Mouse (Mus musculus) layer of hippocampus, adult 18-20 months (tissue): ENCODE data around the gene Celsr2. TPM values are rescaled to one million over a fixed set of nuclear protein-coding genes. Genes with fewer than 3 reads are reported as not detected.

Source experiments
- DNase-seq, 2 experiments: peaks; one replicate each; pipeline ENCODE4 v3.0.0; 2022; ENCODE audit warnings: low spot score in 2 of 2
- total RNA-seq, 2 experiments: library from RNA; stranded (reverse); gene quantifications; 2 replicates each; pipeline ENCODE4 v1.2.3; 2021

Celsr2 gene
- total RNA-seq, 2 experiments from 2014 or later: 172 to 173 TPM

DNA sequence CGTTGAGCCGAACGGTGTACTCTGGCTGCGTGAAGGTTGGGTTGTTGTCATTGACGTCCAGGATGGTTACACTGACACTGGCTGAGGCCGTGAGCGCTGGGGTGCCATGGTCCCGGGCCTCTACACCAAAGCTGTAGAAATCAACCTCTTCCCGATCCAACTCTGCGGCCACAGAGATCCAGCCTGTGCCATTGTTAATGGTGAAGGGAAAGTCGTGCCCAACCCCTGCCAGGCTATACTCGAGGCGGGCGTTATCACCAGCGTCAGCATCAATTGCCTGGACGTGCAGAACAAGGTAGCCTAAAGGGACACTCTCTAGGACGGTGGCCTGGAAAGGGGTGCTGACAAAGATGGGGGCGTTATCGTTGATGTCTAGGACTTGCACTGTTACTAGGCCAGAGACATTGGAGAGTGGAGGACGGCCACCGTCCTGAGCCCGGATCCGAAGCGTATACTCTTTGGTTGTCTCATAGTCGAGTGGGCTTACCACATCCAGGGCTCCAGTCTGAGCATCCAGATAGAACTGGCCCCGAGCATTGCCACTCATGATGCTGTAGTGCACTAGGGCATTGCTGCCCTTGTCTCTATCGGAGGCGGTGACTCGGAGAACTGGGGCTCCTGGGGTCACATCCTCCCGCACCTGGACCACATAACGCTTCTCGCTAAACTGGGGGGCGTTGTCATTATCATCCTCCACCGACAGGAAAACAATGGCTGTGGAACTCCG, 1.6 kb downstream of the Celsr2 start:
- DNase-seq: no peak

- peak in 1 of 2 experiments; percentile 62 for DNase-seq
Measured at GRCm38 (mm10) chr3:108411754-108412121, 3.6 kb downstream of the Celsr2 start.

DNA sequence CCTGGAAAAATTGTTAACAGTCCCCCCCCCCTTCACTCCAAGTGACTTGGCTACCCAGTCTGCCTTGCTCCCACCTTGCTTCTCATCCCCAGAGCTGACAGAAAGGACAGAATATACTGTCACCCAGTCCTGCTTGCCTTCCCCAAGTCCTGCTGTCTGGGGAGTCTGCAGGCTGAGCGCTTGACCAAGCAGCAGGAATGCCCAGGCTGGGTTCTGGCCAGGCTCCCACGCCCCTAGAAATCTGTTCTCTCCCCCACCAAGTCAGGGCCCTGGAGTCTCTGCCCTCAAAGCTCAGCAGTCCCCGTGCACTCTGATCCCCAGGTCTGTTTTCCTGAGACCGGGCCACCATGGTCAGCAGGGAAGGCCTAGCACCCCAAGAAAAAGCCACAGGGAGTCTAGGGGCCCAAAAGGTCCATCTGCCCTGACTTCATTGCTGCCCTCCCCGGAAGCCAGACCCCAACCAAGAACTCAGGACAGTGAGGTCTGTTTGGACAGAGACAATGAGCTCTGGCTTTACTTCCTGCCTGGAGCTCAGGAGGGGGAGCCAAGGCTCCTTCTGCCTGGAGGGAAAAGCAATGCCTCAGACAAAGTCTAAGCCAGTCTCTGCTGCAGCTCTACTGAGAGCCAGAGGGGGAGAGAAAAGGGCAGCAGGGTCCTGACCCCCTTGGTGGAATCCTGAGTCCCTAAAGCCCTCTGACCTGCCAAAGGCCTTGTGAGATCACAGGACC, 4.2 kb downstream of the Celsr2 start:
- no peak for DNase-seq

DNA sequence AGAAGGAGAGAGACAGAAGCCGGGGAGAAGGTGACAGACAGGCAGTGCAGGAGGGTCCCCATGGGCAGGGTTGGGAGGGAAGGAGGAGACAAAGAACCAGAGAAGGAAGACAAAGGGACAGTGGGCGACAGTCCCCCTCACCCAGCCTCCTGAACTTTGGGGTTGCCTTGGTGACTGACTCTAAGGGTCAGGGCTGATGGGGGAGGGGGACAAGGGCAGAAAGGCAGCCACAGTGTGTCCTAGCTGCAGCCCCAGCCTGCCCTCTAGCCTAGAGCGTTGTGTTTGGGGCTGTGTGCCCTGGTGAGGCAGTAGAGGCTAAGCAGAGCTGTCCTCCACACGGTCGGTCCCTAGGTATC, 5.0 kb downstream of the Celsr2 start:
- no peak for DNase-seq

DNA sequence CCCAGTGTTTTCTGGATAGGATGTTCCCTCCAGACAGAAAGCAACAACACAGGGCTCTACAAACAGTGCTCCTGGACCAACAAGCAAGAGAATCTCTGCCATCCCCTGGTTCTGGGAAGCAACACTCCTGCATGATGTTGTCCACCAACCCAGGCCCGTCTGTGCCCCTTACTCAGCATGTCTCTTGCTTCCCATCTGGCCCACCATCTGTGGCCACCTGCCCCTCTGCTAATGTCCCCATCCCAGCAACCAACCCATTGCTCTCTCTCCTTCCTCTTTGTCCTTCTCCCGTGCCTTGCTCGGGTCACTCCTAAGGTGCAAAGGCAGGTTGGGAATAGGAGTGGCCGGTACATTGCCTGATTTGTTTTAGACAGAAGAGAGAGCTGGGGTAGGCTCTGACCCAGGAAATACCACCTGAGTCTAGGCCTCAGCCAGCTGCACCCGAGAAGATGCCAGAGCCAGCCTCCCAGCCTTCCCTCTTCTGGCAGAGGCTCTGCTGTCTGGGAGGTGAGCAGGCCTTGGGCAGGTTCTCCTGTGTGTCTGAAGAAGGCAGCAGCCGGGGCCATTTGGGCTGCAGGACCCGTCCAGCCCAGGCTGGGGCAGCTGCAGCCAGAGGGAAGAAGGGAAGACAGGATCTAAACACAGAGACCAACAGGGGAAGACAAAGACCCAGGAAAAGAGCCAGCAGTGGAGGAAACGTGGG, 5.5 kb downstream of the Celsr2 start:
- no peak for DNase-seq

GRCm38 (mm10) chr3:108408517-108409008, 6.8 kb downstream of the Celsr2 start:
- DNase-seq: no peak

- DNase-seq: peak in 1 of 2 experiments; percentile 59
Measured at GRCm38 (mm10) chr3:108406306-108406885, 9.0 kb downstream of the Celsr2 start.

DNA sequence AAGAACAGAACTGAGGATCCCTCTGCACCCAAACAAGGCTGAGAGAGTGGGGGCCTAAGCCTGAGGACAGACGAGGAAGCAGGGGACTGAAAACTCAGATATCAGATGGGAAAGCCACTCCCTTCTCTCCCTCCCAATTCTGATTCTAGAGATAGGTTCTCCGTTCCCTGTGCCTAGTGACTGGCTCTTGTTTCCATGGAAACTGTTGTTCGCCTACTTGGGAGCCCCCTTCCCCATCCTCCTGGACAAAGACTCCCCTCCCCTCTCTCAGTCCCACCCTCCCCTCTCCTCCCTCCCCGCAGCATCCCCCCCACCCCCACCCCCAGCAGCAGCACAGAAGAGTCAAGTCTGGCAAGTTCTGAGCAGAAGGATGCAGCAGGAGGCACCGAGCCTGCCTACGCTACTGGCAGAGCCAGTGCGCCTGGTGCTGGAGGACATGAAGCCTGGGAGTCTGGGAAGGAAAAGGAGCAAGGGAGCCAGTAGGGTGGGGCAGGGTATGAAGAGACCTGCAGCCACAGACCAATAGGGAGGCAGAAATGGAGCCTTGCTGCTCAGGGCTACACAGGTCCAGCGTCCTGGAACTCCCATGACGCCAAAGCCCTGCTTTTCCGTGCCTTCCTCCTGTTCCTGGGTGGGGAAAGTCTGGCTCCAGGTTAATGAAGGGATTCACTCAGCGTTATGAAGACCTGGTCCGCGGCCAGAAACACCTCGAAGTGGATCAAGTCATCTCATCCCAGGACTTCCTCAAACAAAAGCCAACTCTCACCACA, 9.6 kb downstream of the Celsr2 start:
- peak; percentile 65 to 80 for DNase-seq

DNA sequence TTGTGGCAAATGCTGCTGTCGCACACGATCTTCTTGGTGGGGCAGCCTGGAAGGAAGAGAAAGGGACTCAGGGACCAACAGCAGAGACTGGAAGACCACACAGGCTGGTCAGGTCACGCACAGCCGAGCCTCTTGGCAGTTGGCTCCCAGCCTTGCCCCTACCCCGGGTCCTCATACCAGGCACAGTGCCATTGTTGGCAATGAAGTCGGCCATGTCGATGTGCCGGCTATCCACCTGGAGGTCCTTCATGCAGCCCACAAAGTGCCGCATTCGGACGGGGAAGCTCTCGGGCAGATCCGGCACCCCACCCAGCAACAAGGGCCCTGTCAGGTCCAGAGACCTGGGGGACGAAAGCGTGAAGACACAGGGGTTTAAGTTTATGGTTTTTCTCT, 12.8 kb downstream of the Celsr2 start:
- no peak for DNase-seq

- peak; percentile 80 to 86 for DNase-seq
Measured at GRCm38 (mm10) chr3:108401692-108402527, 13.4 kb downstream of the Celsr2 start.

GRCm38 (mm10) chr3:108400442-108400841, 14.9 kb downstream of the Celsr2 start:
- DNase-seq: no peak

DNA sequence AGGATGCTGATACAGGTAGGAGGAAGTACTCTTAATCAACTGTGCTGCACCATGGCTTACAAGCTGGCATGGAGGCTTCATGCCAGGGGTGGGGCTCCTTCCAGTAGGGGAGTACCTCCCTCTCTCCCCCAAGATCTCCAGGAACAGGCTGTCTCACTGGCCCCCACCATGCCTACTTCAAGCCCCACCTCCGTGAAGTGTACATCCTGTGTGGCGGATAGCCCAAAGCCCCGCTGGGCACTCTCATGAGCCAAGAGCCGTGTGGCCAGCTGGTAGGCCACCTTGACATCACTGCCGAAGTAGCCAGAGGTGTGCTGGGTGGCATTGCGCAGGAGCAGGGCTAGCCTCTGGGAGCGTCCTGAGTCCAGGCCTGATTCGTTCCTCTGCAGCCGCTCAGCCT, 17.1 kb downstream of the Celsr2 start:
- no peak for DNase-seq

DNA sequence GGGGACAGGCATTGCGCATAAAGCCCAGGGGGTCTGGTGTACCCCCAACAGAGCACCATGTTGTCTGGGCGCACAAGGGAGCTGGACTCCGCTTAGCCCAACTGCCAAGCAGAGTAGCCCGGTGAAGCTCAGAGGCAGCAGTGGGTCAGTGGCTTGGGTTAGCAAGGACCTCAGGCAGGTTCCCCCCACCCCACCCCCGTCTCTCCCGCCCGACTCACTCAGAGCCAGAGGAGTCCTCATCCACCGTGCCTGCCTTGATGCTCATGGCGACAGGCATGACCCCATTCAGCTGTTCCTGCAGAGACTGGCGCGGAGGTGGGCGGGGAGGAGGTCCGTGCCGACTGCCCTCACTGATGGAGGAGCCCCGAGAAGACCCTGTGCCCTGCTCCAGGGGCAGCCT, 22.6 kb downstream of the Celsr2 start:
- DNase-seq: no peak

GRCm38 (mm10) chr3:108392299-108392698, 23.1 kb downstream of the Celsr2 start:
- no peak for DNase-seq

DNA sequence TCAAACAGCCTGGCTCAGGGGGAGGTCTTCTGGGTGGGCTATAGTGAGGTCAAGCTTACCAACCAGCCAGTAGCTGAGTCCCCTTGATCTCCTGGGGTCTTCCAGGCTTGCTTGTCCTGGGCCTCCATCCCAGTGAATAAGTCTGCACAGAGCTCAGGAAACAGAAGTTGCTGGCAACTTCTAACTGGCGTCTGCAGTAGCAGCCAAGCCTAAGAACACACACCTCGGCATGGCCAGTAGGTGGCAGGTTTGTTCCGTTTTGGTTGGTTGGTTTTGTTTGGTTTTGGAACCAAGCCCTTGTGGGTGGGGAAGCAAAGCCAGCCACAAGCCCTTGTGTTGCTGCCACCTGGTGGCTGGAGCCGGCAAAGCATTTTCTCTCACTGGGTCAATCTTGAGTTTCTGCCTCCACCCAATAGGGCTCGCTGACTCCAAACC, 26.2 kb downstream of the Celsr2 start:
- peak; percentile 95 to 98 for DNase-seq

DNA sequence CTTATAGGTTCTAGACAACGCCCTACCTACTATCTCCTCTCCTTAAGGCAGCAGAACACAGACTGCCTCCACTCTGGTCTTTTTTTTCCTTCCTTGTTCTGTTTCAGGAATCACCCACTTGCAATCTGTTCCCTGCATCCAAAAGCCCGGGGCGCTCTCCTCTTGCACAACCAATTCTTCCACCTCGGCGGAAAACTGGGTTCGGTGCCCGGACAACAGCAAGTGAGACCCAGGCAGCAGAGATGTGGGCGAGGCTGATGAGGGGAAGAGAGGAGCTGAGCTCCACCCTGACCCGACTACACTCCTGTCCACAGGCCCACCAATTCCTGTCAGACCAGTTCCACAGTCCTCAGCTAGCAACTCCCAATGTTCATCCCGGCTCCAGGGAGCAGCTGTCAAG, 29.2 kb downstream of the Celsr2 start:
- DNase-seq: peak; percentile 66 to 85

- no peak for DNase-seq
Measured at GRCm38 (mm10) chr3:108384425-108384824, 30.9 kb downstream of the Celsr2 start.

GRCm38 (mm10) chr3:108383485-108384354, 31.6 kb downstream of the Celsr2 start, which contains the start of gene Psrc1:
Psrc1 (plus strand) TSS chr3:108383839.
- peak; percentile 84 to 91 for DNase-seq
